Mouse (Mus musculus) heart, postnatal 4 days (tissue): ENCODE data around the gene Il2ra. TPM values are rescaled to one million over a fixed set of nuclear protein-coding genes. Genes with fewer than 3 reads are reported as not detected.
A peak's percentile ranks its signal among the peaks of the same experiment; 100 is the strongest.

Experiments used
- DNase-seq: peaks from one replicate; pipeline ENCODE4 v3.0.0; 2021
- total RNA-seq, 2 experiments: library from RNA; stranded (reverse); gene quantifications; 2 replicates each; pipeline ENCODE4 v1.2.3; 2021

The Il2ra gene
- total RNA-seq, 2 experiments from 2014 or later, result not detected

DNA sequence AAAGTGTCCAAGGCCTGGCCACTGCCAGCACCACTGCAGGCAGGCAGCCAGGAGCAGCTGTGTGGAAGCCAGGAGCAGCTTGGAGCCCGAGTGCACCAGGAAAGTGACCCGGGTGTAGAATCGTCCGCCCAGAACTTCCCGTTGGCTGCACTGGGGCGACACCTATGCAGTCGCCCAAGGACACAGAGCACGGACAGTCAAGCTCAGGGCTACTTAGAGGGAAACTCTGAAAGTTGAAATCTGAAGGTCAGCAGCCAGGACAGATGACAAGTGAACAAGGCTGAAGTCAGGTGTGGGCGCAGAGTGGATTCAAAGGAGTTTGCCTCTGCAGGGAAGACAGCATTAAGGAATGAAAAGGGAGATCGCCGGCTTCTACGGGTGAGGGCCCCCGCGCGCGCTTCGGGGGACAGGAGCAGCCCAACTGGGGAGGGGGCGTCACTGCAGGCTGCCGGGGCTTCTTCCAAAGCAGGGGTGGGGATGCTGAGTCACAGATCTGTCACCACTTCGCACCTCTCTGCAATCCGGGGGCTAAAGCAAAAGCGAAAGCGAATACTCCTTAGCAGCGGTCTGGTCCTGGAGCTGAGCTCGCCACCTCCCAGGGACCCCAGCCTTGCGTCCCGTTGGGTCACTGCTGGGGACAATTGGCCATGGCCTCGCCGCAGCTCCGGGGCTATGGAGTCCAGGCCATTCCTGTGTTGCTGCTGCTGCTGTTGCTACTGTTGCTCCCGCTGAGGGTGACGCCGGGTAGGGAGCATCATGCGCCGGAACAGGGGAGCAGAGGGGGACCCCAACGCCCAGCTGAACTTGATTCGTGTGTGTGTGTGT lies 62.8 kb downstream of the Il2ra start, which contains the start of gene Il15ra:
Gene Il15ra, plus strand, starts transcription at position 90 of the 825 bp plus-strand sequence.
- DNase-seq, result peak; percentile 87

DNA sequence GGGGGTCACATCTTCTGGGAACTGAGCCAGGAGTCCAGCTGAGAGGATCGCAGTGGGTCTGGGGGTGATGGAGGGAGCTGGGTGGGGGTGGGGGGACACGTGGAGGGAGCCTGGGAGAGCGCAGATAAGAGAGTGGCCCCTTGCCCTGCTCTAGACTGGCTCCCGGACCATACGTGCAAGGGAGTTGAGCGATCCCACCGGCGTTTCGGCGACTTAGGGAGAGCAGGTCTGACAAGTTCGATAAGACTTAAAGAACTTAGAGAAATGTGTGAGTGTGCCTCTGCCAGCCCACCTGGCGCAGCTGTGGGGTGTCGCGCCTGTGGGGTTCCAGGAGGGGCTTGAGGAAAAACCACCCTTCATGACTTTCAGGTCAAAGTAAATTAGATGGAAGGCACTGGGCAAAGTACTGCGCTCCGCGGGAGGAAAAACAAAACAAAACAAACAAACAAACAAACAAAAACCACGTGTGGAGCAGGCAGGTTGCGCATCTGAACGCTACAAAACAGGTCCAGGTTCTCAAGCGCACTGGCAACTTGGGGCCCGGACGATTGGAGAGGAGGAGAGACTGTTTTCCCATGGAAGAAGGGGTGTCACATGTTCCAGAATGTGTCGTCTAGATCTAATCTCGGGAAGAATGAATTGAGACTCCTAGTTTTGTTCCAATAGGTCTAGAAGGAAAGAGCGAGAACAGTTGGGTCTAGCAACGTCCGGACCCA lies 63.6 kb downstream of the Il2ra start:
- no peak for DNase-seq

GRCm38 (mm10) chr2:11706746-11707065 lies 64.1 kb downstream of the Il2ra start:
- no peak for DNase-seq

- DNase-seq, result no peak
These were observed 65.9 kb downstream of the Il2ra start for GRCm38 (mm10) chr2:11708538-11708937.

DNA sequence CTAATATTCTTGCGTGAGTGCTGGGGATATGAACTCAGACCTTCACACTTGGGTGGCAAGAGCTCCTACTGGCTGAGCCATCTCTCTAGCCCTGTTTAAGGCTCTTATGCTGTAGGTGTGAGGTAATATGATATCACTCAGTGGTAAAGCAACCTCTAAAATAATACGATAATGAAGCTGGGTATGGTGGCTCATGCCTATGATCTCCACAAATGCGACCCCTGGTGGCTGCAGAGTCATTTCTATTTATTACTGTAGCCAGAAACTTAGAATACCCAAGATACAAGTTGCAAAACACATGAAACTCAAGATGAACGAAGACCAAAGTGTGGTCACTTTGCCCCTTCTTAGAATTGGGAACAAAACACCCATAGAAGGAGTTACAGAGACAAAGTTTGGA lies 67.5 kb downstream of the Il2ra start:
- peak; percentile 42 for DNase-seq

DNA sequence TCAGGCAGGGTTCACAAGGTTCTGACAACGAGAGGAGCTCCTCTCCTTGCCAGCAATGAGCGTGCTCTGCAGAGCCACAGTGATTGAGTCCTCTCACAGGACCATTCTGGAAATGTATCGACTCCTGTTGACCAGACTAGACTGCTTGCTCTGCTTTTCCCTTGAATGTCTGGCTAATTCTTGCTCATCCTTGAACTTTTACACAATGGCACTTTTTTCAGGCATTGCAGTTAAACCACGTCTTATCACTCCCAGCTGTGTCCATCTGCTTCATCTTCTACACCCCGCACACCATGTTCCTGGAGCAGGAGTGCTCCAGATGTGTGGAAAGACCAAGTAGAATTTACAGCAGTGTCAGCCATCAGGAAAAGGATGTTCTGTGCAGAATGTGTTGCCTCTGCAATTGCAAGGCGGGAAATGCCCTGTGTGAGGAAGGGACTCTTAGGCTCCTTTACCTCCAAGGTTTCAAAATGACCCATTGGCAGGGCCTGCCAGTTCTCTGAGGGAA lies 69.9 kb downstream of the Il2ra start:
- no peak for DNase-seq

GRCm38 (mm10) chr2:11713021-11713420 lies 70.4 kb downstream of the Il2ra start:
- no peak for DNase-seq

GRCm38 (mm10) chr2:11714535-11714934 lies 71.9 kb downstream of the Il2ra start:
- no peak for DNase-seq

DNA sequence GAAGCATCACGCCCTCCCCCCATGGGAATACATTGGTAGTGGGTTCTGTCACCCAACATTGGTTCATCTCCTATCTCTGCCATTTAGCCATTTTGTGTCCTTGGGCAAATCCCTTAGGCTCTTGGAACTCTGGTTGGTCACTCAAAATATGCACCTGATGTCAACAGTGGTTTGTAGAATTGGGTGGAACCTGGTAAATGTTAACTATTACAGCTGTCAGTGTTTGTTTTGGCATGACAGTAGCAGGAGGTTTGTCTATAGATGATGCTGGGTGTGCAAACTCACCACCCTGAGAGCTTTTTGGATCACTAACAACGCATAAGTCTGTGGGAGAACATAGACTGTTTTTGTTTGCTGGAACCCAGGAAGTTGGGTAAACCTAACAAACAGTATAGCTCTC lies 76.0 kb downstream of the Il2ra start:
- DNase-seq, result no peak

DNA sequence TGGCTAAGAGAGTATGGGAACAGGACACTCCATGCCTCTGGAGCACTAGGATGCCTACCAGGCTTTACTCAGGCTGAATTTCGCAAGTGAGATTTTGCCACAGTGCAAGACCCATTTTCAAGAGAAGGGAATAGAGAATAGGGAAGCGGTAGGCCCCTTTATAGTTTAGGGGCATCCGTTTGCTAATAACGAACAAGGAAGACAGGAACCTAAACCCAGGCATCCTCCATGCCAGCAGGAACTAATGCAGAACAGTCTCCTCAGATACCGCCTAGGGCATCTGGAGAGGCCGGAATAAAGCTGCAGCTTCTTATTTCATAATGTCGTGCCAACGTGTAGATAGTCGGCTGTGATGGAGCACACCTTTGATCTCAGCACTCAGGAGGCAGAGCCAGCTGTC lies 80.0 kb downstream of the Il2ra start:
- no peak for DNase-seq

GRCm38 (mm10) chr2:11727574-11727973 lies 85.0 kb downstream of the Il2ra start:
- DNase-seq, result no peak

DNA sequence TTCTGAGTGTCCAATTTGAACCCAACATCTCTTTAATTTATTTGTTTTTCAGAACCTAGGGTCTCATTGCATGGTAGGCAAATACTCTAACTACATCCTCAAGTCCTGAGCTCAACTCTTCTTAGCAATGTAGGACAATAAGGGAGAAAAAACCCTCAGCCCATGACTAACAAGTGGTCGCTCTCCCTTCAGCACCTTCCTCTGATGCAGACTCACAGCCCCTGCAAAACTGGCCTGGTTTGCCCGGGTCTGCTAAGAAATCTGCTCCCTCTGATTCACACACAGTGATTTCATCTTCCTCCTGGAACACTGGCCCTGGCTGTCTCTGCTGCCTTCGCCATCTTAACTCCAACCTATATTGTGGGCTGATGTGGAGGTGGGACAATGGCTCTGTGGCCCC lies 86.5 kb downstream of the Il2ra start:
- no peak for DNase-seq

- no peak for DNase-seq
These were observed 90.4 kb downstream of the Il2ra start for GRCm38 (mm10) chr2:11732978-11733377.

DNA sequence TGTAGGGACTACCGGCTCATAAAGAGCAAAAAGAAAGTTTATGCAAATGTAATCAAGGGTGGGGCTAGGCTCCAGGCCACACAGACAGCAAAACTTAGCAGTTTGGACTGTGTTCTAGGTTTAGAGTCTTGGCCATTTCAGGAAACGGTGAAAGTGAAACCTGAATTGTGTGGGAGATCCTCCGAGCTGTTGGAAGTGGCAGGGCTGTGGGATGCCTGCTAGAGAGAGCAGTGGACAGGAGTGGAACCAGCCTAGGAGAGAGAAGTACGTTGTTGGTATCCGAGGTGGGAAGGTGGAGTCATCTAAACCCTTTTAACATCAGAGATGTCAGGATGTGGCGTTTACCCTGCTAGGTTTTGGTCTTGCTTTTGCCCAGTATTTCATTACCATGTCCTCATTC lies 93.2 kb downstream of the Il2ra start:
- no peak for DNase-seq

DNA sequence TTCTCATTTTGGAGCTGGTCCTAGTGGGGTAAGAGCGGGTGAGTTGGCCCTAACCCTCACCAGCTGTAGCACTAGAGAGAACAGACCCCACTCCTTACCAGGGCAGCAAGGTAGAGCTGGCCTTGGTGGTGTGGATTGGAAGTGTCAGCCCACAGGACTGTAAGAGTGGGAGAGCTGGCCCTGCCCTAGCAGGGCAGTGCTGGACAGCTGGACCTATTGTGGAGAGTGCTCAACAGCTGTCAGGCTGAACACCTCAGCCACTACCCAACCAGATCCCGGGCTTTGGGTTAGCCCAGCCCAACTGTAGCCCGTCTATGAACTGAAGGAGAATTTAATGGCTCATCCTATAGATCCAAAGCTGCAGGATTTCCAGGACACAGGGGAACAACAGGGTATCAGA lies 96.2 kb downstream of the Il2ra start:
- DNase-seq, result no peak

- DNase-seq, result no peak
These were observed 97.0 kb downstream of the Il2ra start for GRCm38 (mm10) chr2:11739516-11740051.

Other genes starting within 250 kb of the Il2ra start
- gene Pfkfb3, start 88.7 kb upstream of the Il2ra start, total RNA-seq, result 10 to 100 TPM; 11.8 to 12.7 TPM
- gene Rbm17, start 38.7 kb upstream of the Il2ra start, total RNA-seq, result 10 to 100 TPM; 83.4 to 93.1 TPM
- gene Gm17490, start 16.5 kb upstream of the Il2ra start, total RNA-seq, result not detected
- 10 to 100 TPM; 15.6 to 20.0 TPM for gene Il15ra, start 62.5 kb downstream of the Il2ra start, total RNA-seq
- gene Fbh1, start 134.8 kb downstream of the Il2ra start, total RNA-seq, result 10 to 100 TPM; 69.1 to 69.5 TPM
- gene Ankrd16, start 135.1 kb downstream of the Il2ra start, total RNA-seq, result 10 to 100 TPM; 31.0 to 35.5 TPM